Mouse (Mus musculus): ENCODE results near the gene Entpd1. TPM values are rescaled to one million over a fixed set of nuclear protein-coding genes. Genes with fewer than 3 reads are reported as not detected.

The Entpd1 gene
- polyA plus RNA-seq, 1 experiment = 3.2 TPM

DNA sequence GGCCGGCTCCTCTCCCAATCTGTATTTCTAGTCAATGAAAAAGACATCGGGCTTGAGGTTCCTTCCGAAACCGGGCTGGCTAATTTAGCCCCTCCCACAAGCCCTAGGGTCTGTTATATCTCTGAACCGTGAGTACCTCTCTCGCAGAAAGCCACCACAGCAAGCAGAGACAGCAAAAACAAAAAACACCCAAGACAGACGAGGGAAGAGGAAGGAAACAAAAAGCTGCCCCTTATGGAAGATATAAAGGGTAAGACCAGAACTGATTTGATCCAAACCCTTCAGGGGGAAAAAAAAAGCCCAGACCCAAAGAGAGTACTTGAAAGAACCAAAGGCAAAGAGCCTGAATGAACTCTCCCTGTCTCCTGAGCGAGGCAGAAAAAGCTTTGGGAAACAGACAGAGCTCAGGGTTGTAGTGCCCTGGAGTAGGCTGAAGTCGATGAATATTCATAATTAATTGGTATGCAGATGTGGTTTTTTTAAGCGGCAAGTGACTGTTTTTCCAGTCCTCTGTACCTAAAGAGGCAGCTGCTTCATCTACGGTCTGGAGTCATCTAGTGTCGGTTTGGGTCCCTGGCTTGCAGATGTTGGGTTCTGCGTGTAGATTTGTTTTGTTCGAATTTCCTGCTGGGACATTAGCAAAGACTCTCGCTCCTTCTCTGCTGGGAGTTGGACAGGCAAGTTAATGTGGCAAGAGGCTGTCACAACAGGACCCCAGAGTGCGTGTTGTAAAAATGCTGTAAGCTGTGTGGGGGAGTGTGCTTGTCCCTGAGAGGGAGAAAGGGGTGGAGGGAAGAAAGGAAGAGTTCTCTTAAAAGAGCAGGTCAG is 47.7 kb downstream of the Entpd1 start:
- no peak overlapping the region for H3K27ac ChIP-seq (ENCODE audit: insufficient read depth, low read length)
- H3K4me3 ChIP-seq (ENCODE audit: insufficient read depth, low read length) = peak overlapping the region; percentile 16; the same call in 1 of the 2 replicates
- TF ChIP-seq CTCF (IDR thresholded peaks at IDR 0.05; ENCODE audit: borderline replicate concordance, insufficient read depth, low read length) (no peak), POLR2A (IDR thresholded peaks at IDR 0.05; ENCODE audit: low read depth, low read length) (no peak)
- H3K4me1 ChIP-seq (ENCODE audit: control insufficient read depth, insufficient read depth, low read length) = peaks cover 9% of the 10 kb centered on the region

DNA sequence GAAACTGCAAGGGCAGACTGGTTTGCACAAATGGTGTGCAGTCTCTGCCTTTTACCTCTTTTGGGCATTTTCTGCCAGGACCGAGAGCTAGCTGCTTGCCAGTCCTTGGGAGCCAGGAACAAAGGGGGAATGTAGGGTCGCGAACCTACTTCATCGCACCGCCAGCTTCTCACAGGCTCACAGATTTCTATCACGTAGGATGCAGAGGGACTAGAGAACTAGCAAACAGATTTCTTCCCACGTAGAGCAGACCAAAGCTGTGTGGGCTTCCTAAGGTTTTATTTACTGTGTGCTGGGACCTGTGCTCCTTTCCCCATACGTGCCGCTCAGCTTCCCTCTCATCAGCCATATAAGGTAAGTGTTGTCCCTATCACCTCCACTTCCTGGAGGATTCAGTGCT is 48.3 kb downstream of the Entpd1 start:
- TF ChIP-seq CTCF (IDR thresholded peaks at IDR 0.05; ENCODE audit: borderline replicate concordance, insufficient read depth, low read length) (no peak), POLR2A (IDR thresholded peaks at IDR 0.05; ENCODE audit: low read depth, low read length) (no peak)
- Histone ChIP-seq H3K4me3 (ENCODE audit: insufficient read depth, low read length) (no peak overlapping the region; the same call in 1 of the 2 replicates), H3K27ac (ENCODE audit: insufficient read depth, low read length) (no peak overlapping the region), H3K4me1 (ENCODE audit: control insufficient read depth, insufficient read depth, low read length) (peaks cover 9% of the 10 kb centered on the region)

DNA sequence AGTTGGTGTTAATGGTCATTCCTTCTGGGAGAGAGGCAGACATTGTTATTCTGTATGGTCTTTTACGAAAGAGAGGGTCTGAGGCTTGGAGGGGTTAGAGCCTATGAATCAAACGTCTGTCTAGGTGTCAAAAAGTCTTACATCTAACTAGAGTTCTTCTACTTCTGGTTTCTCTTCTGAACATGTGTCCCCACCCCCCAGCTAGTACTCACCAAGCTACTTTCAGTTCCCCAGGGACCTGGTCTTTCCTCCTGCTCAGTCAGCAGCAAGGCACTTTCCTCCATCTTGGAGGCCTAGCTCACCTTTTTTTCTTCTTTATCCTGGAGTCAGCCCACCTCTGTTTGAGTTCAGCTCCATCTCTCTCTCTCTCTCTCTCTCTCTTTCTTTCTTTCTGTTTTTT is 48.9 kb downstream of the Entpd1 start:
- H3K4me3 ChIP-seq (ENCODE audit: insufficient read depth, low read length) = no peak overlapping the region
- no peak overlapping the region for H3K27ac ChIP-seq (ENCODE audit: insufficient read depth, low read length)
- peaks cover 9% of the 10 kb centered on the region for H3K4me1 ChIP-seq (ENCODE audit: control insufficient read depth, insufficient read depth, low read length)
- no peak for TF ChIP-seq POLR2A (IDR thresholded peaks at IDR 0.05; ENCODE audit: low read depth, low read length)

DNA sequence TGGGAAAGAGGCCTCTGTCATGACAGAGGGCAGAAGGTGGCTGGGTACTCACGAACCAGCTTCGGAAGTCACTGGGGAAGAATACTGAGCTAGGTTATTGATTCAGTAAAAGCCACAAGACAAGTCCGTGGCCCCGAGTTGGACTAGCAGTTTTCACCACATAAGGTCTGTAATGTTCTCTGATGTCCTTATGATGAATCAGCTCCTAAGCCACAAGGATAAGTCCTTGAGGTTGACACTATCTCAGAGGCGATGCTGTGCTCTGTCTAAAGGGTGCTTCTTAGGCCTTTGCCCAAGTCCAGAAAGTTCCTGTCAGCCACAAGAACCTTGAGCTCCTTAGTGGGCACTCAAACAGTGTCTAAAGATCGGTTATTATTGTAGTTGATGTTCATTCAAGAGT is 49.7 kb downstream of the Entpd1 start:
- TF ChIP-seq POLR2A (IDR thresholded peaks at IDR 0.05; ENCODE audit: low read depth, low read length) = no peak
- no peak for TF ChIP-seq CTCF (IDR thresholded peaks at IDR 0.05; ENCODE audit: borderline replicate concordance, insufficient read depth, low read length)
- Histone ChIP-seq H3K27ac (ENCODE audit: insufficient read depth, low read length) (no peak overlapping the region), H3K4me3 (ENCODE audit: insufficient read depth, low read length) (no peak overlapping the region), H3K4me1 (ENCODE audit: control insufficient read depth, insufficient read depth, low read length) (peaks cover 9% of the 10 kb centered on the region)

DNA sequence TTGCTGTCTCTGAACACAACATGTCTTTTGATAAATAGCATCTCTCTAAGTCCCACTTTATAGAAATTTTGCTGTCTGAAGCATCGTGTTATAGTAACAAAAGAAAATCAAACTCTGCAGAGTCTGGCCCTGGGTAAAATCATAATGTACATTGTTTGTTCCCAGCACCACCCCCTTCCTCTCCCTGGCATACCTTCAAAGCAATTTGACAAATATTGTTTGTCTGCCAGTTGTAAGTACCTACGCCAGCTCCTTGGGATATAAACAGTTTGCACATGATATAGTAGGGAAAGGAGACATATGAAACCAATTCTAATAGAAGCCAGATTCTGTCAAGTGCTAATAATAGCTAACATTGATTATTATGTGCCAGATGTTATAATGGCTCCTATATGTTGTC is 50.6 kb downstream of the Entpd1 start:
- Histone ChIP-seq H3K27ac (ENCODE audit: insufficient read depth, low read length) (no peak overlapping the region), H3K4me3 (ENCODE audit: insufficient read depth, low read length) (no peak overlapping the region), H3K4me1 (ENCODE audit: control insufficient read depth, insufficient read depth, low read length) (peaks cover 12% of the 10 kb centered on the region)
- TF ChIP-seq POLR2A (IDR thresholded peaks at IDR 0.05; ENCODE audit: low read depth, low read length) = no peak
- TF ChIP-seq CTCF (IDR thresholded peaks at IDR 0.05; ENCODE audit: borderline replicate concordance, insufficient read depth, low read length) = no peak

DNA sequence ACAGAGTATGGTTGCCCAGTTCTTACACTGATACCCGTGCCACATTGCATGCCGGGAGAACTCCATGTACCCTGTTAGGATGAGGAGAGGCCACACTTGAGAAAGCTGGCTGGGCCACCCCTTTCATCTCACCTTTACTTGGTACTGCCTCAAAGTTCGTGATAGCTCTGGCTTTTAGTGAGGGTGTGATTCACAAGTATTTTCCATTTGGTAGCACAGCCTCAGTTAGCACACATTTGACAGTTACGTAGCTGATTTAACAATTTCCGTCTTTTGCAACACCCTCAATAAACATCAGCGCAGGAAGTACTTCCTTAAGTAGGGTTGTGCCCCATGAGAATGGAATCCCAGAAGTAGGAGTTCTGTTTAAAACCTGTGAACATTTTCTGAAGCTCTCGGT is 53.6 kb downstream of the Entpd1 start:
- Histone ChIP-seq H3K4me1 (ENCODE audit: control insufficient read depth, insufficient read depth, low read length) (peaks cover 3% of the 10 kb centered on the region; the same call in 1 of the 2 replicates), H3K27ac (ENCODE audit: insufficient read depth, low read length) (no peak overlapping the region), H3K4me3 (ENCODE audit: insufficient read depth, low read length) (no peak overlapping the region)
- no peak for TF ChIP-seq POLR2A (IDR thresholded peaks at IDR 0.05; ENCODE audit: low read depth, low read length)
- no peak for TF ChIP-seq CTCF (IDR thresholded peaks at IDR 0.05; ENCODE audit: borderline replicate concordance, insufficient read depth, low read length)

DNA sequence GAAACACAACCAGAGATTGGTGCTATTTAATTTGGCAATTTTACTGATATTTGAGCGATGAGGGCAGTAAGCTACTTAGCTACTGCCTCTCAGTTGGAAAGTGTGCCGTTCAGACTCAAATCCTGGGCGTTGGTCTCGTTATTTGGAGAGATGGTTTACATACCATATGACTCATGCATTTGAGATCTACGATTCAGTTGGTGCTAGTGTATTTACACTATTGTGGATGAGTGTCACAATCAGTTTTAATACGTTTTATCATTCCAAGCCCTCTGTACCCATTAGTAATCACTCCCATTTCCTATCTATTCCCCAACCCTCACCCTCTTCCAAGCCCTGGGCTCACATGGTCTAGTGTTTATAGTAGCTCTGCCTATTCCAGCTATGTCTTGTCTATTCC is 54.9 kb downstream of the Entpd1 start:
- Histone ChIP-seq H3K4me3 (ENCODE audit: insufficient read depth, low read length) (no peak overlapping the region), H3K27ac (ENCODE audit: insufficient read depth, low read length) (no peak overlapping the region), H3K4me1 (ENCODE audit: control insufficient read depth, insufficient read depth, low read length) (peaks cover 3% of the 10 kb centered on the region; the same call in 1 of the 2 replicates)
- no peak for TF ChIP-seq CTCF (IDR thresholded peaks at IDR 0.05; ENCODE audit: borderline replicate concordance, insufficient read depth, low read length)
- no peak for TF ChIP-seq POLR2A (IDR thresholded peaks at IDR 0.05; ENCODE audit: low read depth, low read length)

DNA sequence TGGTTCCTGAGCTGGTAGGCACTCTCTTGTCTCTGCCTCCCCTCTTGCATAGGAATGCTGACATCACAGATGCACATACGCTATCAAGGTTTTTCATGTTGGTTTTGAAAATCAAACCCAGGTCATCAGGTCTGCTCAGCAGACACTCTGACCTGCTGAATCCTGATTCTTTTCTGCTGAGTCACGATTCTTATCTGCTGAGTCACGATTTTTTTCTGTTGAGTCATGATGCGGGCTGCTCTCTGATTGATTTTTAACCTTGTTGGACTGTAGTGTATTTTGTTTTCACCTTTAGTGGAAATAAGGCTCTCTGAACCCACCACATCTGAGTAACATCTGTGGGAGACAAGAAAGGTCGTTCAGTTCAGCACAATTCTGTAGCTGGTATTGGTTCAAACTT is 63.2 kb downstream of the Entpd1 start:
- TF ChIP-seq CTCF (IDR thresholded peaks at IDR 0.05; ENCODE audit: borderline replicate concordance, insufficient read depth, low read length) (no peak), POLR2A (IDR thresholded peaks at IDR 0.05; ENCODE audit: low read depth, low read length) (no peak)
- Histone ChIP-seq H3K27ac (ENCODE audit: insufficient read depth, low read length) (no peak overlapping the region), H3K4me3 (ENCODE audit: insufficient read depth, low read length) (no peak overlapping the region), H3K4me1 (ENCODE audit: control insufficient read depth, insufficient read depth, low read length) (no peaks in the 10 kb centered on the region)

DNA sequence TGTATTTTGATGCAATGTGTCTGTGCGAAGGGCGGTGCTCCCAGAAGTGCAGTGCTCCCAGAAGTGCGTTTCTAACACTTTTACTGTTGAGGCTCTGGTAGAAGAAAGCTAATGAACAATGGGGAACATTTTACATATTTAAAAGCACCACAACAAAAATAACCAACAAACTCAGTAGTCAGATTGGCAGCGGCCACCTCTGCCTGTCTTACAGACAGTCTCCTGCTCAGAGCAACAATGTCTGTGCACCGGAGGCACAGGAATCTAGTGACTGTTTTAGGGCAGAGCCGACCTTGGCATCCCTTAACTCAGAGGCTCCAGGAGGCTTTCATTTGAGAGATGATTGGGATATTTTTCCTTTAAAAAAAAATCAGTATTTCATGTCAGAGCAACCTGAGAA is 65.9 kb downstream of the Entpd1 start:
- TF ChIP-seq POLR2A (IDR thresholded peaks at IDR 0.05; ENCODE audit: low read depth, low read length) = no peak
- H3K27ac ChIP-seq (ENCODE audit: insufficient read depth, low read length) = no peak overlapping the region
- no peak overlapping the region for H3K4me3 ChIP-seq (ENCODE audit: insufficient read depth, low read length)
- H3K4me1 ChIP-seq (ENCODE audit: control insufficient read depth, insufficient read depth, low read length) = no peaks in the 10 kb centered on the region

DNA sequence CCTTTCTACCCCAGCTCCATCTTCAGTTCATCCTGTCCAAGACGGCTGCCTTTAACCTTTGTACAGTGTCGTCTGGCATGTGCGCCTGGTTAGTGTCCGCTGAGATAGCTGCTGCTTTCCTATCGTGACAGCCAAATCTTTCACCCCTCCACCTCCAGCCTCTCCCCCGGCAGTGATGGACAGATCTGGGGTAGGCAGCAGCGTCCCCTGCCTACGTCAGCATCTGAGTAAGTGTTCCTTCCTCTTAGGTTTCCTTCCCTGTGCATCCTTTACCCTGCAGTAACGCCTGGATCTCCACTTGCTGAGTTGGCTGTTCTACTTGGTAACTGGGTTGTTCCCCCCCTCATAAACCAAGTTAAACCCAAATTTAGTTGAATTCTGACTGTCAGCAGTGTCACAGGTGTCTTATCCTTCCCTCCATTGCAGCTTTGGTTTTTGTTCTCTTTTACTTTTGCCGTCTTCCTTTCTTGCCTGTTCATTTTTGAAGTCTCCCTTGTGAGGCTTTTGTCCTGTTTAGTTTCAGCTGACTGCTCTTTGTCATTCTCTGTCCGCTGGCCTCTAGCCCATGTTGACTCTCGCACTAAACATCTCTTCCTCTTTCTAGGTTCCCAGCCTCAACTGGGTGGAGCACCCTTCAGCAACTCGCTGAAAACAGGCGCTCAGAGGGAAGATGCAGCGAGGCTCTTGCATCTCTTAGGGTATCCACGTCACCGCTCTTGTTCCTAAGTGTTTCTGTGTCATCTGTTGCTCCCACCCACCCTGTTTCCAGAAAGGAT is 66.6 kb downstream of the Entpd1 start:
- H3K4me3 ChIP-seq (ENCODE audit: insufficient read depth, low read length) = no peak overlapping the region
- TF ChIP-seq CTCF (IDR thresholded peaks at IDR 0.05; ENCODE audit: borderline replicate concordance, insufficient read depth, low read length) (no peak), POLR2A (IDR thresholded peaks at IDR 0.05; ENCODE audit: low read depth, low read length) (no peak)
- H3K4me1 ChIP-seq (ENCODE audit: control insufficient read depth, insufficient read depth, low read length) = no peaks in the 10 kb centered on the region
- no peak overlapping the region for H3K27ac ChIP-seq (ENCODE audit: insufficient read depth, low read length)

All from embryonic fibroblast, embryonic 13.5 days (primary cell).